Mouse (Mus musculus): ENCODE data around the gene Pusl1. TPM values are rescaled to one million over a fixed set of nuclear protein-coding genes. Genes with fewer than 3 reads are reported as not detected.

The Pusl1 gene
- total and polyA plus RNA-seq, 3 experiments: 16.6 to 135 (median 27.9) TPM

- peaks cover 27% of the 10 kb centered on the region for H3K4me1 ChIP-seq (ENCODE audit: insufficient read depth, low read depth, low read length)
- TF ChIP-seq CTCF (IDR thresholded peaks at IDR 0.05; ENCODE audit: low read depth, low read length) (no peak), GATA1 (IDR thresholded peaks at IDR 0.05; ENCODE audit: borderline replicate concordance, low read length) (no peak), TAL1 (conservative IDR thresholded peaks at IDR 0.05; ENCODE audit: low read depth, low read length) (no peak), POLR2AphosphoS5 (IDR thresholded peaks at IDR 0.05; ENCODE audit: insufficient replicate concordance, low read depth, low read length) (no peak), GATA2 (IDR thresholded peaks at IDR 0.05; ENCODE audit: borderline replicate concordance, low read depth, low read length) (no peak)
- H3K27me3 ChIP-seq (ENCODE audit: insufficient read depth, low read length): peaks cover 33% of the 10 kb centered on the region
- peaks cover 9% of the 10 kb centered on the region for H3K36me3 ChIP-seq (replicated peaks)
- DNase-seq (ENCODE audit: low spot score) (no peak), ATAC-seq (ENCODE audit: extremely low read depth, insufficient number of reproducible peaks, low FRiP score, poor library complexity, severe bottlenecking) (no peak)
- H3K4me3 ChIP-seq (ENCODE audit: low read depth, low read length): peak within 1 kb of the TSS; percentile 68; the same call in 1 of the 2 replicates
- H3K9me3 ChIP-seq (replicated peaks): peaks cover 5% of the 10 kb centered on the region; the same call in 1 of the 2 replicates
These were observed 52.1 kb downstream of the Pusl1 start, which contains the start of gene Mxra8 for GRCm38 (mm10) chr4:155839483-155839910. Mxra8 (plus strand) TSS chr4:155839680.

- DNase-seq (ENCODE audit: low spot score) (no peak), ATAC-seq (ENCODE audit: extremely low read depth, insufficient number of reproducible peaks, low FRiP score, poor library complexity, severe bottlenecking) (no peak)
- Histone ChIP-seq H3K27me3 (ENCODE audit: insufficient read depth, low read length) (peaks cover 33% of the 10 kb centered on the region), H3K9me3 (replicated peaks) (peaks cover 5% of the 10 kb centered on the region; the same call in 1 of the 2 replicates), H3K4me3 (ENCODE audit: low read depth, low read length) (no peak overlapping the region), H3K4me1 (ENCODE audit: insufficient read depth, low read depth, low read length) (peaks cover 35% of the 10 kb centered on the region), H3K36me3 (replicated peaks) (peaks cover 18% of the 10 kb centered on the region)
- no peak for TF ChIP-seq POLR2AphosphoS5 (IDR thresholded peaks at IDR 0.05; ENCODE audit: insufficient replicate concordance, low read depth, low read length)
- TF ChIP-seq GATA1 (IDR thresholded peaks at IDR 0.05; ENCODE audit: borderline replicate concordance, low read length): no peak
These were observed 53.1 kb downstream of the Pusl1 start for GRCm38 (mm10) chr4:155838187-155839153.

Other genes starting within 250 kb of the Pusl1 start
Only the 20 nearest of the 28 such genes appear.
- 0.58 and 0.68 TPM in 2 replicates for gene Tmem240, start 157.0 kb downstream of the Pusl1 start, total RNA-seq (2014; fragmentation: Nextera tagmentation)
- 0.55 and 0.64 TPM in 2 replicates for gene Tmem240, start 157.0 kb downstream of the Pusl1 start, total RNA-seq (2017)
- gene Tmem240, start 157.0 kb downstream of the Pusl1 start, polyA plus RNA-seq (2012): 0.94 and 0.98 TPM in 2 replicates
- 43.2 and 64.6 TPM in 2 replicates for gene Atad3a, start 130.7 kb downstream of the Pusl1 start, total RNA-seq (2014; fragmentation: Nextera tagmentation)
- gene Atad3a, start 130.7 kb downstream of the Pusl1 start, total RNA-seq (2017): 58.8 and 61.5 TPM in 2 replicates
- 65.7 and 70.7 TPM in 2 replicates for gene Atad3a, start 130.7 kb downstream of the Pusl1 start, polyA plus RNA-seq (2012)
- 0.39 and 0.68 TPM in 2 replicates for gene Vwa1, start 117.1 kb downstream of the Pusl1 start, total RNA-seq (2014; fragmentation: Nextera tagmentation)
- 0.93 and 1.0 TPM in 2 replicates for gene Vwa1, start 117.1 kb downstream of the Pusl1 start, total RNA-seq (2017)
- gene Vwa1, start 117.1 kb downstream of the Pusl1 start, polyA plus RNA-seq (2012): 0.09 and 0.10 TPM in 2 replicates
- gene Tmem88b, start 105.9 kb downstream of the Pusl1 start, total RNA-seq (2014; fragmentation: Nextera tagmentation): not detected in 2 replicates
- 0.05 and 0.06 TPM in 2 replicates for gene Tmem88b, start 105.9 kb downstream of the Pusl1 start, total RNA-seq (2017)
- 0.01 TPM in 1 of 2 replicates, not detected in the other for gene Tmem88b, start 105.9 kb downstream of the Pusl1 start, polyA plus RNA-seq (2012)
- not detected in 2 replicates for gene Ankrd65, start 101.3 kb downstream of the Pusl1 start, total RNA-seq (2014; fragmentation: Nextera tagmentation)
- not detected in 2 replicates for gene Ankrd65, start 101.3 kb downstream of the Pusl1 start, total RNA-seq (2017)
- gene Ankrd65, start 101.3 kb downstream of the Pusl1 start, polyA plus RNA-seq (2012): not detected in 2 replicates
- 86.3 and 97.2 TPM in 2 replicates for gene Mrpl20, start 88.9 kb downstream of the Pusl1 start, total RNA-seq (2014; fragmentation: Nextera tagmentation)
- 85.3 and 124 TPM in 2 replicates for gene Mrpl20, start 88.9 kb downstream of the Pusl1 start, total RNA-seq (2017)
- gene Mrpl20, start 88.9 kb downstream of the Pusl1 start, polyA plus RNA-seq (2012): 15.1 and 17.9 TPM in 2 replicates
- 121 and 171 TPM in 2 replicates for gene Ccnl2, start 79.3 kb downstream of the Pusl1 start, total RNA-seq (2014; fragmentation: Nextera tagmentation)
- 125 and 150 TPM in 2 replicates for gene Ccnl2, start 79.3 kb downstream of the Pusl1 start, total RNA-seq (2017)
- 33.0 and 41.8 TPM in 2 replicates for gene Ccnl2, start 79.3 kb downstream of the Pusl1 start, polyA plus RNA-seq (2012)
- gene Aurkaip1, start 60.5 kb downstream of the Pusl1 start, total RNA-seq (2014; fragmentation: Nextera tagmentation): 147 and 155 TPM in 2 replicates
- 158 and 160 TPM in 2 replicates for gene Aurkaip1, start 60.5 kb downstream of the Pusl1 start, total RNA-seq (2017)
- 291 and 293 TPM in 2 replicates for gene Aurkaip1, start 60.5 kb downstream of the Pusl1 start, polyA plus RNA-seq (2012)
- not detected in 2 replicates for gene Mxra8, start 52.1 kb downstream of the Pusl1 start, total RNA-seq (2014; fragmentation: Nextera tagmentation)
- 0.33 and 0.46 TPM in 2 replicates for gene Mxra8, start 52.1 kb downstream of the Pusl1 start, total RNA-seq (2017)
- gene Mxra8, start 52.1 kb downstream of the Pusl1 start, polyA plus RNA-seq (2012): not detected in 2 replicates
- 14.4 and 16.8 TPM in 2 replicates for gene Dvl1, start 44.4 kb downstream of the Pusl1 start, total RNA-seq (2014; fragmentation: Nextera tagmentation)
- gene Dvl1, start 44.4 kb downstream of the Pusl1 start, total RNA-seq (2017): 9.2 and 13.7 TPM in 2 replicates
- gene Dvl1, start 44.4 kb downstream of the Pusl1 start, polyA plus RNA-seq (2012): 77.7 and 92.8 TPM in 2 replicates
- 1.6 and 1.7 TPM in 2 replicates for gene Tas1r3, start 28.4 kb downstream of the Pusl1 start, total RNA-seq (2014; fragmentation: Nextera tagmentation)
- gene Tas1r3, start 28.4 kb downstream of the Pusl1 start, total RNA-seq (2017): 0.52 and 0.60 TPM in 2 replicates
- 0.02 and 0.03 TPM in 2 replicates for gene Tas1r3, start 28.4 kb downstream of the Pusl1 start, polyA plus RNA-seq (2012)
- 6.7 and 11.8 TPM in 2 replicates for gene Cptp, start 22.3 kb downstream of the Pusl1 start, total RNA-seq (2014; fragmentation: Nextera tagmentation)
- 9.3 and 9.5 TPM in 2 replicates for gene Cptp, start 22.3 kb downstream of the Pusl1 start, total RNA-seq (2017)
- gene Cptp, start 22.3 kb downstream of the Pusl1 start, polyA plus RNA-seq (2012): 1.1 and 3.6 TPM in 2 replicates
- gene Ints11, start 22.2 kb downstream of the Pusl1 start, total RNA-seq (2014; fragmentation: Nextera tagmentation): 35.6 and 47.3 TPM in 2 replicates
- 43.5 and 63.3 TPM in 2 replicates for gene Ints11, start 22.2 kb downstream of the Pusl1 start, total RNA-seq (2017)
- 21.7 and 26.8 TPM in 2 replicates for gene Ints11, start 22.2 kb downstream of the Pusl1 start, polyA plus RNA-seq (2012)
- gene Acap3, start within 50 bp of the Pusl1 start, total RNA-seq (2014; fragmentation: Nextera tagmentation): 16.5 and 19.9 TPM in 2 replicates
- 12.4 and 12.5 TPM in 2 replicates for gene Acap3, start within 50 bp of the Pusl1 start, total RNA-seq (2017)
- gene Acap3, start within 50 bp of the Pusl1 start, polyA plus RNA-seq (2012): 31.0 and 32.9 TPM in 2 replicates
- 118 and 122 TPM in 2 replicates for gene Ube2j2, start 52.0 kb upstream of the Pusl1 start, total RNA-seq (2014; fragmentation: Nextera tagmentation)
- gene Ube2j2, start 52.0 kb upstream of the Pusl1 start, total RNA-seq (2017): 124 and 178 TPM in 2 replicates
- 167 and 223 TPM in 2 replicates for gene Ube2j2, start 52.0 kb upstream of the Pusl1 start, polyA plus RNA-seq (2012)
- 17.0 and 19.9 TPM in 2 replicates for gene C1qtnf12, start 70.5 kb upstream of the Pusl1 start, total RNA-seq (2014; fragmentation: Nextera tagmentation)
- gene C1qtnf12, start 70.5 kb upstream of the Pusl1 start, total RNA-seq (2017): 9.7 and 14.2 TPM in 2 replicates
- 43.7 and 60.7 TPM in 2 replicates for gene C1qtnf12, start 70.5 kb upstream of the Pusl1 start, polyA plus RNA-seq (2012)
- gene B3galt6, start 100.9 kb upstream of the Pusl1 start, total RNA-seq (2014; fragmentation: Nextera tagmentation): 3.6 and 5.1 TPM in 2 replicates
- 11.6 and 11.7 TPM in 2 replicates for gene B3galt6, start 100.9 kb upstream of the Pusl1 start, total RNA-seq (2017)
- gene B3galt6, start 100.9 kb upstream of the Pusl1 start, polyA plus RNA-seq (2012): 4.1 and 4.2 TPM in 2 replicates
- 51.0 and 94.4 TPM in 2 replicates for gene Sdf4, start 101.1 kb upstream of the Pusl1 start, total RNA-seq (2014; fragmentation: Nextera tagmentation)
- gene Sdf4, start 101.1 kb upstream of the Pusl1 start, total RNA-seq (2017): 156 and 163 TPM in 2 replicates
- gene Sdf4, start 101.1 kb upstream of the Pusl1 start, polyA plus RNA-seq (2012): 30.7 and 31.8 TPM in 2 replicates
- gene Tnfrsf4, start 122.1 kb upstream of the Pusl1 start, total RNA-seq (2014; fragmentation: Nextera tagmentation): 2.3 and 2.5 TPM in 2 replicates
- 1.2 and 3.1 TPM in 2 replicates for gene Tnfrsf4, start 122.1 kb upstream of the Pusl1 start, total RNA-seq (2017)
- 0.58 and 1.1 TPM in 2 replicates for gene Tnfrsf4, start 122.1 kb upstream of the Pusl1 start, polyA plus RNA-seq (2012)
- not detected in 2 replicates for gene Tnfrsf18, start 134.4 kb upstream of the Pusl1 start, total RNA-seq (2014; fragmentation: Nextera tagmentation)
- gene Tnfrsf18, start 134.4 kb upstream of the Pusl1 start, total RNA-seq (2017): 0.22 TPM in 1 of 2 replicates, not detected in the other
- not detected in 2 replicates for gene Tnfrsf18, start 134.4 kb upstream of the Pusl1 start, polyA plus RNA-seq (2012)